Mouse (Mus musculus) kidney, adult 2 months (tissue): ENCODE measurements at regions not wholly inside any gene's neighbourhood (a gene's known extent, or its start where the extent isn't known, plus 50 kb on each side); places are given as distances from the start of the nearest gene placed in this dataset.

Source experiments
- CTCF ChIP-seq: fragments of 200-500 bp; conservative IDR thresholded peaks from 2 replicates; pipeline ENCODE4 v1.5.1; 2011; ENCODE audit warnings: low read depth, mild to moderate bottlenecking, control low read depth, low read length, moderate library complexity, mixed read lengths; ENCODE audit not compliant: insufficient read depth, insufficient read length
- POLR2A ChIP-seq: fragments of 200-500 bp; IDR thresholded peaks from one replicate; pipeline ENCODE4 v1.6.1; 2011; ENCODE audit warnings: low read depth, low read length, control low read depth

DNA sequence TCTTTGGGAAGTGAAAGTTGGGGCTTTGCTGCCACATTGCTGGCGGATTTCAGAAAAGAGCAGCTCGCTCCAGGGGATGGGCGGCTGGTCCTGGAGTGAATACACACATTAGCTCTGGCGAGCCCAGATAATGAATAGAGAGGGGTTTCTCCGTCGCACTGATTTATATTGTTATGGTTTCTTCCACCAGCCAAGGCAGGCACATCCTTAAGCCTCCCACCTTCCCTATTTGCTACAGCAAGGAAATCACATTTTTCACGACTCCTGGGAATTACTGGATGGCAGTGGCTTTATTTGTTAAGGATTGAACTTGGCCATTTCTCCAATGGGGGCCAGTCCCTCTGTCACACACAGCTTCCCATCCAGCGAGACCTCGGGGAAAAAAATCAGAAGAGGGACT lies 71.3 kb upstream of the Aldh1b1 start:
- TF ChIP-seq CTCF (no peak), POLR2A (no peak)
